Mouse (Mus musculus): ENCODE results near the gene Syn3. TPM values are rescaled to one million over a fixed set of nuclear protein-coding genes. Genes with fewer than 3 reads are reported as not detected.

Syn3 gene
- polyA plus RNA-seq, 1 experiment from 2014 or later: 4.0 TPM

DNA sequence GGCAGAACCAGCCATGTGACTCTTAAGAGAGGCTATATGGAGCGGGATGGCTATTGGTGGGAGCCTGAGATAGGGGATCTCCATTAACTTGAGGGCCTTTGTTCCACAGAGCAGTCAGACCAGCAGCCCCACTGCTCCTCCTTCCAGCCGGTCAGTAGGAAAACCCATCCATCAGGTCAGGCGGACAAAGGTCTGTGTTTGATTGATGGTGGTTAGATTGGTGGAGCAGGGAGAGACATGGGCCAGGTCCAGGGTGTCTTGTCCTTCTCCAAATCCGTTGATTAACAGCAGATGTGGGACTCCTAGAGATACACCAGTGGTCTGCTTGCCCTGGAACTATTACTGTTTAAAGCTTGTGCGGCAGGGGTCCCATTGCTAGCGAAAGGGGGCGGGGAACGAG lies 164.1 kb downstream of the Syn3 start:
- Histone ChIP-seq H3K4me3 (replicated peaks; ENCODE audit: low read length) (no peak overlapping the region), H3K36me3 (ENCODE audit: control insufficient read depth, insufficient read depth, low read length) (no peaks in the 10 kb centered on the region), H3K27me3 (ENCODE audit: control insufficient read depth, insufficient read depth, low read length) (no peaks in the 10 kb centered on the region), H3K4me1 (ENCODE audit: control insufficient read depth, insufficient read depth, low read length) (peaks cover 75% of the 10 kb centered on the region), H3K27ac (ENCODE audit: low read length) (0 out of 2 replicates have a peak overlapping the region, but pooled peaks have one; percentile 0), H3K9ac (ENCODE audit: low read length) (no peak overlapping the region), H3K9me3 (replicated peaks; ENCODE audit: control insufficient read depth, low read length) (no peaks in the 10 kb centered on the region), H3K4me2 (ENCODE audit: low read depth, low read length) (no peak overlapping the region)
- 35% methylated on average over 8 of the region's 8 CpGs for WGBS
- ATAC-seq (ENCODE audit: insufficient read depth, low FRiP score): no peak

DNA sequence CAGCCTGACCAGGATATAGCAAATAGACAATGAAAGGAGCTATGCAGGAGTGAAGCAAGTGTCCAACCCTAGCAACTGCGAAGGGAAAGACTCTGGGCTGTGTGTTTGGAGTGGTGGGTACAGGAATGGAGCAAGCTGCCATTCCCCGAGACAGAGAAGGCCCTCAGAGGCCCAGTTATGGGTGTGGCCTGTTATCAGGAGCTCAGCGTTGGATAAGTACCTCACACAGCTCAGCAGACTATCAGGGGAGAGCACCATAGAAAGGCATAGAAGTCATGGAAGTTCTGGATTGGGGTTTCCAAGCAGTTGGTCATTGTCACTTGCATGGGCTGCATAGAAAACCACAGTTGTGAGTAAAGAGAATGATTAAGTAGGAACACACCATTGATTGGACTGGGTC lies 165.8 kb downstream of the Syn3 start:
- no peaks in the 10 kb centered on the region for H3K9me3 ChIP-seq (replicated peaks; ENCODE audit: control insufficient read depth, low read length)
- no peaks in the 10 kb centered on the region for H3K27me3 ChIP-seq (ENCODE audit: control insufficient read depth, insufficient read depth, low read length)
- no peaks in the 10 kb centered on the region for H3K36me3 ChIP-seq (ENCODE audit: control insufficient read depth, insufficient read depth, low read length)
- no peak overlapping the region for H3K4me3 ChIP-seq (replicated peaks; ENCODE audit: low read length)
- no peak overlapping the region for H3K4me2 ChIP-seq (ENCODE audit: low read depth, low read length)
- 71% methylated on average over 3 of the region's 3 CpGs for WGBS
- ATAC-seq (ENCODE audit: insufficient read depth, low FRiP score): no peak
- H3K27ac ChIP-seq (ENCODE audit: low read length): peak overlapping the region; percentile 12; the same call in 1 of the 2 replicates
- peaks cover 64% of the 10 kb centered on the region for H3K4me1 ChIP-seq (ENCODE audit: control insufficient read depth, insufficient read depth, low read length)
- H3K9ac ChIP-seq (ENCODE audit: low read length): no peak overlapping the region

DNA sequence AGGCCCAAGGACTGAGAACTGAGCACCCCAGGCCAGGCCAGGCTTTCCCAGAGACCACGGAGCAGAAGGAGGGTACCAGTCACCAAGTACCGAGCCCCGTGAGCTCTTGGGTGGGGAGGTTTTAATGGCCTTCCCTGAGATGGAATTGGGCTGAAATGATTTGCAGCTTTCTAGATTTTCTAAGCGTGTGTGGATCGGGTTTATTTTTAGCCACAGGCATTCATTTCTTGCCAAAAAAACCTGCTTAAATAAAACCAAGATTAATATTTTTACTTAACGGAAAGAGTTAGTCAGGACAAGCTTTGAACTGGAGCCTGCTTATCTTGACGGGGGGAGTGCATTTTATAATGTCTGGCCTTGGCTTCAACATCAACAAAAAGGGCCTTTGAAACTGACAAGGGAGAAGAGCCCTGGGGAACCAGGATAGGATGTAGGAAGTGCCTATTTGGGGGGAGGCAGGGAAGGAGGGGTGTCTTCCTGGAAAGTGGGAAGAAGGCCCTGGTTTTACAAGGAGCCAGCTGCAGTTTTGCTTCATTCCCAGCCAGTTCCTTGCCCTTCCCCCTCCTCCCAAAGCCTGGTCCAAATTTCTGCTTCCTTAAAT lies 166.9 kb downstream of the Syn3 start:
- ATAC-seq (ENCODE audit: insufficient read depth, low FRiP score): peak; percentile 12; the same call in 1 of the 2 replicates

DNA sequence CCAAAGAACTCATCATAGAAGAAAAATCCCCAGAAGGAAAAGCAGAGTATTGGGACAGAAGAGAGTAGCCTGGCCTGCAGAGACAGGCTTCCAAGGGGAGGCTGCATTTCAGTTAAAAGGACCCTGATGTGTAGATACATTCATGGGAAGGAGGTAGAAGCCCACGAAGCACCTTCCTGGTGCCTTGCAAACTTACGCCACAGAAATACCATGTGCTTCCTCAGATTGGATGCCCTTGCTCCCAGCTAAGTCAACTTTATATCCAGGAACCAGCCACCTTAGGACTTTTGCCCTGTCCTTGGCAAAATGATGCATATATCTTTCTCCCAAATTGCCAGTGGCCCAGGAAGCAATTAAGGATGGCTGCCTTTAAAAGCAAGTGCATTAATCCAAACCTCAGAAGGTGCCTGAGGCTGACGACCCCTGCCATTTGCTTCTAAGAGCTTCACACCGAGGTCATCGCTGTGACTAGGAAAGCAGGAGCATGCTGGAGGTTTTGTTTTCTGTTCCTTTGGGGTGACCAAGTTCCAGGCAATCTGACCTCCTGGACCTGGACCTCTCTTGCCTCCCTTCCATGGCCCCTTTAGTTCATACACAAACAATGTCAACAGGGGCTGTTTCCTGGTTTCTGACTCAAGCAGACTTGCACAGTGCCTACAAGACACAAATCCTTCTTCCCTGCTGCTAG lies 167.6 kb downstream of the Syn3 start:
- no peaks in the 10 kb centered on the region for H3K36me3 ChIP-seq (ENCODE audit: control insufficient read depth, insufficient read depth, low read length)
- ATAC-seq (ENCODE audit: insufficient read depth, low FRiP score): no peak
- H3K4me2 ChIP-seq (ENCODE audit: low read depth, low read length): 0 out of 2 replicates have a peak overlapping the region, but pooled peaks have one; percentile 7
- 66% methylated on average over 5 of the region's 5 CpGs for WGBS
- H3K4me1 ChIP-seq (ENCODE audit: control insufficient read depth, insufficient read depth, low read length): peaks cover 48% of the 10 kb centered on the region
- H3K4me3 ChIP-seq (replicated peaks; ENCODE audit: low read length): no peak overlapping the region
- H3K27me3 ChIP-seq (ENCODE audit: control insufficient read depth, insufficient read depth, low read length): no peaks in the 10 kb centered on the region
- H3K9me3 ChIP-seq (replicated peaks; ENCODE audit: control insufficient read depth, low read length): no peaks in the 10 kb centered on the region
- H3K27ac ChIP-seq (ENCODE audit: low read length): peak overlapping the region; percentile 77
- peak overlapping the region; percentile 51 for H3K9ac ChIP-seq (ENCODE audit: low read length)

More for the DNA sequence above, 166.9 kb downstream of the Syn3 start:
- Histone ChIP-seq H3K27ac (ENCODE audit: low read length) (peak overlapping the region; percentile 77), H3K36me3 (ENCODE audit: control insufficient read depth, insufficient read depth, low read length) (no peaks in the 10 kb centered on the region), H3K9ac (ENCODE audit: low read length) (peak overlapping the region; percentile 51), H3K4me2 (ENCODE audit: low read depth, low read length) (0 out of 2 replicates have a peak overlapping the region, but pooled peaks have one; percentile 7), H3K27me3 (ENCODE audit: control insufficient read depth, insufficient read depth, low read length) (no peaks in the 10 kb centered on the region), H3K4me1 (ENCODE audit: control insufficient read depth, insufficient read depth, low read length) (peaks cover 54% of the 10 kb centered on the region), H3K9me3 (replicated peaks; ENCODE audit: control insufficient read depth, low read length) (no peaks in the 10 kb centered on the region), H3K4me3 (replicated peaks; ENCODE audit: low read length) (no peak overlapping the region)
- 19% methylated on average over 7 of the region's 7 CpGs for WGBS

DNA sequence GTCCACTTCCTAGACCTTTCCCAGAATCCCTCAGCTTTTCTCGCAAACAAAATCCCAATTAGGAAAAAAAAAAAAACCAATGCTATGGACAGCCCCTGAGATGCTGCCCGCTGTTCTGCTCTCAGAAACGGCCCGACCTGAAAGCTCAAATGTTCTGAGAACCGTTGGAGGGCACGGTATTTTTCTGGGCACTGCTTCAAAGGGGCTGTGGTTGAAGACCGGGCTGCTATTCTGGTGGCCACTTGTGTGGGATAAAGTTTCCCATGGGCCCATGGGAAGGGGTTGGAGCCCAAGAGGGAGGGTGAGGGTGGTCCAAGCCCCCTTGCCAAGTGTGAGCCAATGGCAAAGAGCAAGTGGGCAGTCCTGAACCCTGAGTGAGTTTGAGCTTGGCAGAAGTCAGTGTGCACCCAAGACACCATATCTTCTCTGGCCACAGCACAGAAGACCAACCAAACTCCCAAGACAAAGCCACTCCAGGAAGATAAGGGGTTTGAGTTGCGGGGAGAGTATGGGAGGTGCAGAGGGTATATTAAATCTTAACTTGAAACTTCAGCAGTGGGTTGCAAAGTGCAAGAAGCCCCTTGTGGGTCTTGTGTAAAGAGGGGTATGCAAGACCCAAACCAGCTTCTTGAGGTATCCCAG lies 169.3 kb downstream of the Syn3 start:
- ATAC-seq (ENCODE audit: insufficient read depth, low FRiP score): no peak
- no peaks in the 10 kb centered on the region for H3K27me3 ChIP-seq (ENCODE audit: control insufficient read depth, insufficient read depth, low read length)
- no peak overlapping the region for H3K4me3 ChIP-seq (replicated peaks; ENCODE audit: low read length)
- no peaks in the 10 kb centered on the region for H3K9me3 ChIP-seq (replicated peaks; ENCODE audit: control insufficient read depth, low read length)
- no peaks in the 10 kb centered on the region for H3K36me3 ChIP-seq (ENCODE audit: control insufficient read depth, insufficient read depth, low read length)
- peak overlapping the region; percentile 22; the same call in 1 of the 2 replicates for H3K27ac ChIP-seq (ENCODE audit: low read length)
- no peak overlapping the region for H3K9ac ChIP-seq (ENCODE audit: low read length)
- 93% methylated on average over 8 of the region's 8 CpGs for WGBS
- H3K4me2 ChIP-seq (ENCODE audit: low read depth, low read length): no peak overlapping the region
- H3K4me1 ChIP-seq (ENCODE audit: control insufficient read depth, insufficient read depth, low read length): peaks cover 41% of the 10 kb centered on the region

DNA sequence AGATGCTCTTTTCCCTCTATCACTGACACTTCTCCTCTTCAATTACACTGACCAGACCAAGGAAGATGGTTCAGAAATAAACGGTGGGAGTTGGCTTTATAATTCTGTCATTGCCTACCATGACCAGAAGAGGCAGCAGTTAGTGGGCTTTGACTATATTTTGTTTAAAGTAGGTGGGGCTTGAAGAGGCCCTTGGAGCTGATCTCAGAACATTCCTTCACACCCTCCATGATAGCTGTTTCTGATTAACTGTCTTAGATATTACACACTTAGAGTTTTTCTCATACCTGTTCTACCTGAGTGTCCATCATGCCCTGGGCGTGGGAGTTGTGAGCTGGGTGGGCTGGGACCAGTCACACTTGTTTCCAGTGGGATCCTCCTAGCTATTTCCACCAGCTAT lies 170.0 kb downstream of the Syn3 start:
- ATAC-seq (ENCODE audit: insufficient read depth, low FRiP score): no peak
- Histone ChIP-seq H3K4me2 (ENCODE audit: low read depth, low read length) (no peak overlapping the region), H3K36me3 (ENCODE audit: control insufficient read depth, insufficient read depth, low read length) (no peaks in the 10 kb centered on the region), H3K4me1 (ENCODE audit: control insufficient read depth, insufficient read depth, low read length) (peaks cover 37% of the 10 kb centered on the region), H3K27me3 (ENCODE audit: control insufficient read depth, insufficient read depth, low read length) (no peaks in the 10 kb centered on the region), H3K27ac (ENCODE audit: low read length) (no peak overlapping the region), H3K9me3 (replicated peaks; ENCODE audit: control insufficient read depth, low read length) (no peaks in the 10 kb centered on the region), H3K9ac (ENCODE audit: low read length) (no peak overlapping the region), H3K4me3 (replicated peaks; ENCODE audit: low read length) (no peak overlapping the region)
- WGBS: 81% methylated on average over 2 of the region's 2 CpGs

DNA sequence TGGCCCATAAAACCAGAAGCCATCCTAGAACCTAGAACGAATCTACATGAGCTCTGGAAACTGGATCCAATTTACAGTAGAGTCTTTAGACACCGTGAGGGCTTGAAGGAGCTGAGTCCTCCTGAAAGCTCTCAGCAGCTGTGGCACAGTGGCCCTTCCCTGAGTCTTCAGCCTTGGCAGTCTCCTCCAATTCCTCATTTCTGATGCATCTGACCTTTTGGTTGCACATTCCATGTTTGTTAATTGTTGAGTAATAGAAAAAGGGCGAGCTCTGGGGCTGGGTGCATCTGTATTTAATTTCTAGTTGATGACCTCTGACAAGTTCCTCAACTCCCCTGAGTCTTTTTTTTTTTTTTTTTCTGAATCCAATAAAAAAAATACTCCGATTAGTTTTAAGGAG lies 170.6 kb downstream of the Syn3 start:
- peaks cover 33% of the 10 kb centered on the region for H3K4me1 ChIP-seq (ENCODE audit: control insufficient read depth, insufficient read depth, low read length)
- H3K9ac ChIP-seq (ENCODE audit: low read length): no peak overlapping the region
- WGBS: 87% methylated on average over 4 of the region's 4 CpGs
- ATAC-seq (ENCODE audit: insufficient read depth, low FRiP score): no peak
- H3K4me2 ChIP-seq (ENCODE audit: low read depth, low read length): no peak overlapping the region
- no peak overlapping the region for H3K27ac ChIP-seq (ENCODE audit: low read length)
- no peaks in the 10 kb centered on the region for H3K27me3 ChIP-seq (ENCODE audit: control insufficient read depth, insufficient read depth, low read length)
- no peak overlapping the region for H3K4me3 ChIP-seq (replicated peaks; ENCODE audit: low read length)
- no peaks in the 10 kb centered on the region for H3K9me3 ChIP-seq (replicated peaks; ENCODE audit: control insufficient read depth, low read length)
- H3K36me3 ChIP-seq (ENCODE audit: control insufficient read depth, insufficient read depth, low read length): no peaks in the 10 kb centered on the region

DNA sequence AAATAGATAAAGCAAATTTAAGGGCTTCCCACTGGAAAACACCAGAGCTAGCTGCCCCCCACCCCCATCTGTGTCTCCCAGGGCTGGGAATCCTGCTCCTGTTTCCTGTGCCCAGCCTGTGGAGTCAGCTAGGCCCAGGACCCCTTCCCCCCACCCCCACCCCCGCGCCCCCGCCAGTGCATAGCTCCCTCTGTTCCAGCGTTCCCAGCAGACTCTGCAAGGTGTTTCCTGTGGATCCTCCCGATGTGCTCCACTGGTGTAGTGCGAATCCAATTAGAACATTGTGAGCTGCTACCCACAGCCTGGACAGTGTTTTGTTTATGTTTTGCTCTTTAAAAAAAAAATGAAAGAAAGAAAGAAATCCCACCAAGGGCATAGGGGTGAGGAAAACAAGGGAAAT lies 173.4 kb downstream of the Syn3 start:
- Histone ChIP-seq H3K27me3 (ENCODE audit: control insufficient read depth, insufficient read depth, low read length) (no peaks in the 10 kb centered on the region), H3K4me1 (ENCODE audit: control insufficient read depth, insufficient read depth, low read length) (0 out of 2 replicates have a peak, but pooled peaks cover 9% of the 10 kb centered on the region), H3K4me3 (replicated peaks; ENCODE audit: low read length) (no peak overlapping the region), H3K4me2 (ENCODE audit: low read depth, low read length) (no peak overlapping the region), H3K9ac (ENCODE audit: low read length) (no peak overlapping the region), H3K27ac (ENCODE audit: low read length) (no peak overlapping the region), H3K36me3 (ENCODE audit: control insufficient read depth, insufficient read depth, low read length) (no peaks in the 10 kb centered on the region), H3K9me3 (replicated peaks; ENCODE audit: control insufficient read depth, low read length) (no peaks in the 10 kb centered on the region)
- peak; percentile 34; the same call in 1 of the 2 replicates for ATAC-seq (ENCODE audit: insufficient read depth, low FRiP score)
- WGBS: 47% methylated on average over 6 of the region's 6 CpGs

All from stomach, embryonic 16.5 days (tissue).